Mouse (Mus musculus) cerebellum, postnatal 36 days (tissue): Measurements from ENCODE around the gene Nfatc4.

Experiments used
- DNase-seq, 2 experiments: peaks; one replicate each; pipeline ENCODE4 v3.0.0; 2021 to 2022; ENCODE audit warnings: mixed read lengths in 2 of 2

The Nfatc4 gene

GRCm38 (mm10) chr14:55854406-55855100 is 31.6 kb downstream of the Nfatc4 start:
- no peak for DNase-seq

GRCm38 (mm10) chr14:55855101-55855561 is 32.2 kb downstream of the Nfatc4 start:
- DNase-seq: no peak

- DNase-seq: no peak
These were observed 34.6 kb downstream of the Nfatc4 start for GRCm38 (mm10) chr14:55857588-55857987.

GRCm38 (mm10) chr14:55862186-55862585 is 39.2 kb downstream of the Nfatc4 start:
- DNase-seq: no peak

GRCm38 (mm10) chr14:55862970-55863369 is 40.0 kb downstream of the Nfatc4 start:
- DNase-seq: no peak

- peak; percentile 73 to 77 for DNase-seq
These were observed 40.8 kb downstream of the Nfatc4 start for GRCm38 (mm10) chr14:55863773-55864172.

- DNase-seq: peak; percentile 72 to 77
These were observed 44.0 kb downstream of the Nfatc4 start for GRCm38 (mm10) chr14:55866962-55867361.

- DNase-seq: no peak
These were observed 45.5 kb downstream of the Nfatc4 start for GRCm38 (mm10) chr14:55868230-55869026.

GRCm38 (mm10) chr14:55869538-55869937 is 46.6 kb downstream of the Nfatc4 start:
- no peak for DNase-seq

- no peak for DNase-seq
These were observed 49.1 kb downstream of the Nfatc4 start for GRCm38 (mm10) chr14:55872039-55872438.

- no peak for DNase-seq
These were observed 49.6 kb downstream of the Nfatc4 start for GRCm38 (mm10) chr14:55872551-55872950.

GRCm38 (mm10) chr14:55873242-55873713 is 50.3 kb downstream of the Nfatc4 start:
- no peak for DNase-seq

- DNase-seq: peak; percentile 92 to 95
These were observed 51.1 kb downstream of the Nfatc4 start for GRCm38 (mm10) chr14:55873714-55874683.

- DNase-seq: peak; percentile 60 to 65
These were observed 54.7 kb downstream of the Nfatc4 start for GRCm38 (mm10) chr14:55877469-55878315.

- no peak for DNase-seq
These were observed 55.5 kb downstream of the Nfatc4 start for GRCm38 (mm10) chr14:55878316-55878940.

- peak; percentile 73 to 75 for DNase-seq
These were observed 56.7 kb downstream of the Nfatc4 start for GRCm38 (mm10) chr14:55879623-55880022.

- no peak for DNase-seq
These were observed 58.0 kb downstream of the Nfatc4 start for GRCm38 (mm10) chr14:55880982-55881381.

GRCm38 (mm10) chr14:55882171-55882641 is 59.3 kb downstream of the Nfatc4 start:
- peak; percentile 95 for DNase-seq

GRCm38 (mm10) chr14:55883149-55883661 is 60.3 kb downstream of the Nfatc4 start:
- peak; percentile 61 to 62 for DNase-seq
